Mouse (Mus musculus) c-Kit-positive CD71-positive TER-119-positive erythroid progenitor cells, embryonic 14.5 days (primary cell): ENCODE results near the gene Plce1.

Experiments used
- DNase-seq: peaks from one replicate; pipeline ENCODE4 v3.0.0-alpha.2; 2013; ENCODE audit warnings: low spot score

Plce1 gene

GRCm38 (mm10) chr19:38589466-38589865 is 108.6 kb downstream of the Plce1 start:
- DNase-seq = no peak

DNA sequence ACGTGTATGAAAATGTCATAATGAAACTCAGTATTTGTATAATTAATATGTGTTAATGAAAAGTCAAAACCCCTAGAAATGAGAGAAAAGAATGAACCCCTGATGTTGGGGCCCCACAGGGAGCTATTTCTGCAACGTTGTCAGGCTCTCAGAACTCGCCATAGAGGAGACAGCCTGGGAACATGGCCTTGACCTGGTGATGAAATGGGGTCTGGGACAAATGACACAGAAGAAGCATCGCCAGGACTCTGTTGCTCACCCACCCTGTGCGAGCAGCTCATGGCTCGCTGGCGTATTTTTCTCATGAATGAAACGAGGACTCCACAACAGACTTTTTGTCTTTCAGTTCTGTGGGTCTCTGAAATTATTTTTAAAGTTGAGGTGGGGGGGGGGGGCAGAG is 109.0 kb downstream of the Plce1 start:
- no peak for DNase-seq

DNA sequence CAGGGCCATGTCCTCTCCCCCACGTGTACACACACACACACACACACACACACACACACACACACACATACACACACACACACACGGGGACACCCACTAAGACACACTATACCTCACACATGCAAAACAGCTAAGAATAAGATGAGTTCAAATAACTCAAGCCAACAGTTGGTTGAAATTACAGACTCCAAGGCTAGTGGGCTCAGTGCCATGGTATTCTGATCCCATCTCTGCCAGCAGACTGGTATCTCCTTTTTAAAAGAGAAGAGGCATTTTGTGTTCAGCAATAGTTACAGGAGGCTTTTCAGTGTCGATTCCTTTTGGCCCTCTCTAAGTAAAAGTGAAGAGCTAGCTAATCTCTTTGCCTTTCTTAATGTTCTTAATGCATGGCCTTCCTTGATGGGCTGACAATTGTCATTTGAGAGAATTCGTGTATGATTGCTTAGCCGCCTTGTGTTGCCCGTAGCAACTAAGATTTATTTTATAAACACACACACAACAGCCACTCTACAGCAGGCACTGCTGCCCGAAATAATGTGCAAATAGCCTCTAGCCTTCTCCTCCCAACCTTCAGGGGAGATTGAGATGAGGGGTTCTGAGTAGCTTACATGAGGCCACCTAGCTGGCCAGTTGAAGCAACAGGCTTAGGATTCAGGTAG is 111.8 kb downstream of the Plce1 start:
- no peak for DNase-seq

DNA sequence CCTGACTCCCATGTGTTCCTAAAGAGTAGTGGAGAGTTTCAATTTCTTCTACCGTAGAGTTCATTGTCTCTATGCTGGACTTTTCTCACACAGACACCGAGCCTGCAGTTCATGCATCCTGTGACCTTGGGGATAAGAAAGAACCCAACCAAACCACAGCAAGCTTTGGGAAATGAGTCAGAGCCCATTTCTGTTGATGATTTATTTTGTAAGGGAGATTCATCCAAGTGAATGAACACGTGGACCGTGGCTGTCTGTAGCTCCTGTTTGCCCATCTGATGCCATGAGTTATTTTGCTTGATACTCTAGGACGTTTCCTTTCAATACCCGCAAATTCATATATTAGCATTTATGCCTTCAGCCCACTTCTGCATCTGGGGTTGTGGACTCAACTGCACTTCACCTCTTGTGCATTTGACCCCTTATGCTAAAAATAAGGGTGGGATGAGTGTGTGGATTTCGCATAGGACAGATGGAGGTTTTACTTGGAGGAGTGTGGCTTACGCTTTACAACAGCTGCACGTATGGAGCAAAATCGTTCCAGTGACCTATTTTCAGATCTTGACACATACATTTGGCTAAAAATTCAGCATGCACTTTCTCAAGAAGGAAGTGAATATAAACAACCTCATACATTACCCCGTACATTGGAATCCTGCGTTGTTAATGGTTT is 112.5 kb downstream of the Plce1 start:
- DNase-seq = no peak

- no peak for DNase-seq
These were observed 115.2 kb downstream of the Plce1 start for GRCm38 (mm10) chr19:38596096-38596495.

- no peak for DNase-seq
These were observed 116.5 kb downstream of the Plce1 start for GRCm38 (mm10) chr19:38597392-38597791.

- no peak for DNase-seq
These were observed 118.1 kb downstream of the Plce1 start for GRCm38 (mm10) chr19:38599001-38599400.

DNA sequence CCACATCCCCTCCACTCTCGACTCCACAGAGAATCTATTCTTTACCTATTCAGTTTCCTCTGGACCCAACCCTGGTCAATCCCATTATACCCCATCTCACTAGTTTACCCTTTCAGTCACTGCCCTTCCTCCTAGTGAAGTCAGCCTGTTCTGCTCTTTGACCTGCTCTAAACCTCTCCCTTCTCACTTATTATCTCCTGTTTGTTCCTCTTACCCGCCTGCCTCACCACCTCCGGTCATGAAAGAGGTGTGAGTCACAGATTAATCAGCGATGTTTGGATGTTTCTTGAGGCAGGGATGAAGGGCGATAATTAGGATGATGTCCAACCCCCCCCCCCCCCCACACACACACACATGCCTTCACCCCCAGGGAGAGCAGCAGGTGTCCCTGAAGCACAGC is 120.2 kb downstream of the Plce1 start:
- no peak for DNase-seq

DNA sequence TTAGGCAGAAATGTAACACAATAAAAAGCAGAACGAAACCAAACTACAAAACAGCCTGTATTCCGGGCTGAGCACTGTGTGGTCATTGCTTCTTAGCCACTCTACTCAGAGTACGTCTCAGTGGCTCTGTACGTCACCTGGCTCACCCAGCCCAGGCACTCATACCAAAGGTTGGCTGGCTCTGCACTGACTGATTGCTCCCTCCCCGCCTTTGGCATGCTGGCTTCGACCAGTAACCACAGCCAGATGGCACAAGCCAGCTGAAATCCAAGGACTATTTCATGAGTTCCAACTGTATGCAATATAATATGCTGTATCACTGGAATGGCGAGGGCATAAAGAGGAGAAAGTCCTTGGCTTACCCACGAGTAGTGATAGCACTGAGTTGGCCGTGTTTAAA is 121.9 kb downstream of the Plce1 start:
- no peak for DNase-seq

DNA sequence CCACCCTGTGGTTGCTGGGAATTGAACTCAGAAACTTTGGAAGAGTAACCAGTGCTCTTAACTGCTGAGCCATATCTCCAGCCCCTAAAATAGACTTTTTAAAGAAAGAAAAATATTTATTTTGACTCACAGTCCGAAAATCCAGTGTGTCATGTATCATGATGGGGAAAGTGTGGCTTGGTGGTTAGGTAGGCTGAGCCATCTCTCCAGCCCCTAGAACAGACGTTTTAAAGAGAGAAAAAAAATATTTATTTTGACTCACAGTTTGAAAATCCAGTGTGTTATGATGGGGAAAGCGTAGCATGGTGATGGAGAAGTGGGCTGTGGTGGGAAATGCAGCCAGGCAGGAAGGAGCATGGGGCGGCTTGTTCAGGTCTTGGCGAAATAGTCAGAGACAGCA is 126.3 kb downstream of the Plce1 start:
- no peak for DNase-seq

DNA sequence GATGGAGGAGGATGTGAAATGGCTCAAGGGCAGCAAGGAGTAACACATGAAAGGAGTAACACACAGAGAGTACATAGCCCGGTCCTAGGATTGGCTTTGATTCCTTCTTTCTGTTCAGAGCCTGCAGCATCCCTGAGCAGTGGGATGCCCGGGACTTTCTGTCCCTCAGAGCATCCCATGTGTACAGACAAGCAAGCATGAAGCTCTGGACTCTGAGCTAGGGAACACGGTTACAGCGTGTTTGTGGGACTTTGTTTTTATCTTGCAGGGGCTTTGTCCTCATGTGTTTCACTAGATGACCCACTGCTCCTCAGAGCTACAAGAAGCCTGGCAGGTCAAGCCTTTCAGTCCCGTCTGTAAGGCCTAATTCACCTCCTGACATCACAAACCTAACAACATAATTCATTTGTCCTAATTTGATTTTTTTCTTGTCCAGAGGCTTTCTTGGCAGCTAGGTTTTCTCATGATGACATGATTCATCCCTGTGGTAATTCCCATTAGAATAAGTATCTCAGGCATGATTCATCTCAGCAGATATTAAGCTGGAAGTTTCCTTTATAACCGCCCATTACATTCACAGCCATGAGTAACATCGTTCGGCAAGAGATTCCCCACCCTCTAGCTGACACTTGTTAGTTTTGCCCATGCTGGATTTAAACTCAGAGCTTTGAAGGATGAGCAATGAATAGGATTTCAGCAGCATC is 128.2 kb downstream of the Plce1 start:
- DNase-seq = no peak

GRCm38 (mm10) chr19:38610291-38610690 is 129.4 kb downstream of the Plce1 start:
- DNase-seq = no peak

DNA sequence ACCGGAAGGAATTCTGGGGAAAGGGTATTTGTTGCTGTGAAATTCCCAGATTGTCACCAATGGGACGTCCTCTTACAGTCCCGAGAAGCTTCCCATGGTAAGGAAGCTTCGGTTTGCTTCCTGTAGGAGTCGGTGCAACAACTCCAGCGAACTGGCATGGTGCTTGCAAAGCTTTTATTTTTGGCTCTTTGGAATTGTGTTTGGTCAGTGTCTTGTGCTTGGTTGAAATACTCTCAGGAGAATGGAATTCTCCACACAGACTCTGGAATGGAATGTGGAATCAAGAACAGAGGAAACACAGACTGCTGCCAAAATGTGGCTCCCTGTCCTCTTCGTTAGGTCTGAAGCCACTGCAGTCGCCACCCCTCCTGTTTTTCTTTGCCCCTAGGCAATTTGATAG is 129.9 kb downstream of the Plce1 start:
- DNase-seq = no peak

GRCm38 (mm10) chr19:38614067-38614675 is 133.3 kb downstream of the Plce1 start:
- no peak for DNase-seq

- no peak for DNase-seq
These were observed 134.4 kb downstream of the Plce1 start for GRCm38 (mm10) chr19:38615356-38615755.

- no peak for DNase-seq
These were observed 139.2 kb downstream of the Plce1 start for GRCm38 (mm10) chr19:38620134-38620533.

- DNase-seq = no peak
These were observed 140.6 kb downstream of the Plce1 start for GRCm38 (mm10) chr19:38621546-38621945.

DNA sequence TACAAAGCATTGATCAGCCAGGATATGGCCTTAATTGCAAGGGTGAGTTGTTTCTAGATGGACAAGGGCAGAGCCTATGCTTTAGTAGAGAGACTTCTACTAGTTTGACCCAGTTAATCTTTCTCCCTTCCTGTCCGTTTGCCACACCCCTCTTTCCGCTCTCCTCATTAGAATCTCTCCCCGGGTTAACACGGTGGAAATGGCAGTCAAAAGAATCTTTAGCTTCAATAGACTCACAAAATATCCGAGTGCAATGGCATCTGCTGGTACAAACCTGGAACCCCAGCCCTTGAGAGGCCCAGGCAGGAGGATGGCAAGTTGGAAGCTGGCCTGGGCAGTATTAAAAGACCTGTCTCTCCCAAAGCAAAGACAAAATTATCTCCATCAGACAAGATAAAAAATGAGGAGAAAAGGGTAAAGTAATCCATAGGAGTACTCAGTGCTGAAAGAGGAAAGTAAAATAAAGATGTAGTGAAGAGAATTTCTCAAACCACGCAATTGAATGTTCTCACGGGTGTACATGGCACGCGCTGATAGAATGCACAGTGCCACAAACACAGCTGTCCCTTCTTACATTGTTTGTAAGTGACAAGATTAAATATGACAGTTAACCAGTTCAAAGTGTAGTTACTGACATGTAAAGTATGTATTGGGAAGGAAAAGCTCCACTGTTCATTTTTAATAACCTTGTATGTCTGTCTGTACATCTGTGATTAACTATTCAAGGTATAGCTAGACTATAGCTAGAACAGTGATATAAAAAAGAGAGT is 145.5 kb downstream of the Plce1 start:
- DNase-seq = no peak

- no peak for DNase-seq
These were observed 146.3 kb downstream of the Plce1 start for GRCm38 (mm10) chr19:38627075-38627768.

GRCm38 (mm10) chr19:38632251-38632650 is 151.3 kb downstream of the Plce1 start:
- no peak for DNase-seq

GRCm38 (mm10) chr19:38633306-38633705 is 152.4 kb downstream of the Plce1 start:
- no peak for DNase-seq

DNA sequence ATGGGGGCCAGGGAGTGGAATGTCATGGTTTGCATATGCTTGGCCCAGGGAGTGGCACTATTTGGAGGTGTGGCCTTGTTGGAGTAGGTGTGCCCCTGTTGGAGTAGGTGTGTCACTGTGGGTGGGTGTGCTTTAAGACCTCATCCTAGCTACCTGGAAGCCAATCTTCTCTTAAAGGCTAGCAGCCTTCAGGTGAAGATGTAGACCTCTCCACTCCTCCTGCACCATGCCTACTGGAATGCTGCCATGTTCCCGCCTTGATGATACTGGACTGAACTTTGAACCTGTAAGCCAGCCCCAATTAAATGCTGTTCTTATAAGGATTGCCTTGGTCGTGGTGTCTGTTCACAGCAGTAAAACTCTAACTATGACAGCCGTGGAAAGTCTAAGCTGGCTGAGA is 158.1 kb downstream of the Plce1 start:
- DNase-seq = no peak
